Mouse (Mus musculus) heart, postnatal 14 days (tissue): Measurements from ENCODE around the gene Opalin. TPM values are rescaled to one million over a fixed set of nuclear protein-coding genes. Genes with fewer than 3 reads are reported as not detected.
A peak's percentile ranks its signal among the peaks of the same experiment; 100 is the strongest.

Experiments used
- DNase-seq, 2 experiments: peaks; one replicate each; pipeline ENCODE4 v3.0.0; 2021 to 2022
- intact Hi-C: fragments of 180-260 bp; cut with DNase I; formaldehyde crosslinking; loops from one replicate; pipeline ENCODE4 v1.15.1; 2025
- total RNA-seq, 2 experiments: library from RNA; stranded (reverse); gene quantifications; 2 replicates each; pipeline ENCODE4 v1.2.3; 2021

Gene Opalin
- total RNA-seq, 2 experiments from 2014 or later, result not detected

DNA sequence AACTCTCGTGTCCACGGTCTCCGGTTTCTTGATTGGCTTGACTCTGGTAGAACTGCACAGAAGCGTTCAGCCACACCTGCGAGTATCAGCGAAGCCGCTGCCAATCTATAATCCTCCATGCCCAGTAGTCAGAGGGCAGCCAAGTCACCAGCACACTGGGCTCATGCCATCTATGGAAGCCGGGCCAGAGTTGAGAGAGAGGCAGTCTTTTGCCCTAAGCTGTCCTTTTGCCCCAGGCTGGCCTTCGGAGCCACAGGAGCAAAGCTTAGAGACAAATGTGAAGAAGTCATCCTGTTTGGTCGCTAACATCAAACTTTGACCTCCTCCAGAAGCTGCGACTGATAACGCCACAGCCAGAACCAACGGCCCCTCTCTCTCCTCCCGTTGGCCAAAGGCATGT is 6.7 kb upstream of the Opalin start:
- intact Hi-C loops, result no loop called here

GRCm38 (mm10) chr19:41081589-41081988 is 4.7 kb upstream of the Opalin start:
- DNase-seq, result no peak
- intact Hi-C loops, result no loop called here

More for the DNA sequence above, 6.7 kb upstream of the Opalin start:
- no peak for DNase-seq

GRCm38 (mm10) chr19:41073746-41074455 is 3.0 kb downstream of the Opalin start:
- DNase-seq, result no peak
- intact Hi-C loops, result no loop called here

DNA sequence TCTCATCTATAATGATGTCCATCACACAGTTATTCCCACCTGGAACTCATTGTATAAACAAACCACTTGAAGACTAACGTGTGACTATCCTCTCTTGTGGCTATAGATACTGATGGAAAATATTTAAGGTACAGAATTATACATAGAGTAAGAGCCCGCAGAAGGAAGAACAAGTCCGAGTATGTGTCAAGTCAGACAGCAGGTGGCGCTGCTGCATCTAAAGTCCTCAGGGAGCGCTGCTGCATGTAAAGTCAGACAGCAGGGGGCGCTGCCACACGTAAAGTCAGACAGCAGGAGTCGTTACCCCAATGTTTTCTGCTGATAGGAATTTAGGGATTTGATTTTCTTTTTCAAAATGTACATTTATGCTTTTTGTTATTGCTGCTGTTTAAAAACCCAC is 5.4 kb downstream of the Opalin start:
- intact Hi-C loops, result no loop called here
- DNase-seq, result peak; percentile 89 to 92

DNA sequence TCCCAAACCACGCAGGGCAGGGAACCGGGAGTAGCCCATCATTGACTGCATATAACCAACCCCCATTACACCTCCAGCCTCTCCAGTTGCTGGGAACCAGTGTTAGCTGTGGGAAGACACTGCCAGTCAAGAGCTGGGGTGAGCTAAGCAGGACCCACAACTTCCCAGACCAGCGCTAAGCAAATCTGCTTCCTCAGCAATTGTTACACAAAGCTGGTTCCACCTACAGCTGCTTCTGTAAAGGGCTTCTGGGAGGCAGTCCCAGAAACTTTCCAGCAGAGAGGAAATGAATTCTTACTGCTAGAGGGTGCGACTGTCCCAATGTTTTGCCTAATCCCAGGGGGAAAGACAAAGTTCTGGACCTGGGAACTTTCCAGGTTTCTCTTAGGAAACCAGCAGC is 22.2 kb downstream of the Opalin start:
- intact Hi-C loops, result no loop called here

GRCm38 (mm10) chr19:41053530-41053929 is 23.4 kb downstream of the Opalin start:
- intact Hi-C loops, result no loop called here

More for the DNA sequence above, 22.2 kb downstream of the Opalin start:
- DNase-seq, result no peak

GRCm38 (mm10) chr19:41052247-41052646 is 24.7 kb downstream of the Opalin start:
- intact Hi-C loops, result no loop called here
- no peak for DNase-seq

More at GRCm38 (mm10) chr19:41053530-41053929, 23.4 kb downstream of the Opalin start:
- DNase-seq, result peak; percentile 17 to 28

GRCm38 (mm10) chr19:41051714-41052113 is 25.2 kb downstream of the Opalin start:
- DNase-seq, result no peak
- intact Hi-C loops, result no loop called here

GRCm38 (mm10) chr19:41048187-41048559 is 28.7 kb downstream of the Opalin start:
- intact Hi-C loops, result no loop called here
- DNase-seq, result no peak

GRCm38 (mm10) chr19:41047437-41048186 is 29.3 kb downstream of the Opalin start:
- no peak for DNase-seq
- intact Hi-C loops, result no loop called here

DNA sequence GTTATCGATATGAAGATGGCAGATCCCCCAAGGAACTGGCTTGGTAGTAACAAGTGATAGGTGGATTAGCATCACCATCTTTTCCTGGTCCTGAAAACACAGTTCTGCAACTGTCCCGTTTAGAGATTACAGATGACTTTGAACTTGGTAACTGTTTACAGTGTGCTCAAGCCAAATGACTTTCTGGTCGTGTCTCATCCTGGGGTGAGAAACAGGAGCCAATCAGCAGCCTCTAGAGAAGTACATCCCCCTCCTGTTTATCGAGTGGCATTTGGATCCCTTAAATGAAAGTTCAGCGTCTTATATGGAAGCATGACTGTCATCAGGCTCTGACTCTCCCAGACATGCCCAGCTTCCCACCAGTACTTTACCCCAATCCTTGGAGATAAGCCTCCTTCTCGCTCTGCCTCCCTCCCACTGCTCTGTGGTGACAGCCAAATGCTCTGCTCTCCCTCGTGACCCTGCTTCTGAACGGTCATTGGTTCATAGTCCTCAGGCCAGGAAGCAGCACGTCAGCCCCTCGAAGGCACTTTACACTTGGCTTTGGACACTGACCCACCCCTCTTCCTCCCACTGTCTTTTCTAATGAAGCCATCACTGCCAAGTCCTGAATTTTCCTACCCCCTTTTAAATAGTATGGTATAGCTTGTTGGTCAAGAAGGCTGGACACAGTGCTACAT is 31.7 kb downstream of the Opalin start:
- intact Hi-C loops, result no loop called here
- no peak for DNase-seq

DNA sequence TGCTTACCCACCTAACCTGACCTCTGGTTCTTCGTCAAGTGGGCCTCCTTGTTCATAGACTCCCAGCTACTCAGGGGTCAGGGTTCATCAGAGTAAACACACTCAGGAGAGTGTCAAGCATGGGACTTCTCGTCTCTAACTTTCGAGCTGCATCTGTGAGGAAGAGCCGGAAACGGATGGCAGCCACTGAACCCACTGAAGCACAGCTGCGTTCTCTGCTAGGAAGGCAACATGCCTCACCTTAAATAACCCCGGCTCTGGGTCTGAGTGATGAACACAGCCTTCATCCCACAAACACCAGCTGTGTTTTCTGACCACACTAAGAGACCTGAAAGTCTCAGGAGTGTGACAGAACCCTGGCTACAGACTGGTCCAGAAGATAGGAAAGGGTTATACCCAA is 37.8 kb downstream of the Opalin start:
- DNase-seq, result no peak
- intact Hi-C loops, result no loop called here

- intact Hi-C loops, result no loop called here
- DNase-seq, result no peak
Observed at GRCm38 (mm10) chr19:41035809-41036551, 40.9 kb downstream of the Opalin start.

DNA sequence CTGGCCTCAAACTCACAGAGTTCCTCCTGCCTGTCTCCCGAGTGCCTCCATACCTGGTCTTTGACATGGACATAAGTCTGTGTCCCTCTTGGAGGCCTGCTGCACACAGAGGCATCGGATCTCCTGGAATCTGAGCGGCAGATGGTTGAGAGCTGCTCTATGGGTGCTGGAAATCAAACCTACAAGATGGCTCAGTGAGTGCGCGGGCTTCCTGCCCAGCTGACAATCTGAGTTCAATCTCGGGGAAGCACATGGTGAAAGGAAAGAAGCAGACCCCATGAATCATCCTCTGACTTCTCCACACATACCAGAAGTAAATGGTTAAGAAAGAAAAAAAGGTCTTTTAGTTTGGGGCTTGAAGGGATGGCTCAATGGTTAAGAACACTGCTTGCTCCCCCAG is 45.0 kb downstream of the Opalin start:
- intact Hi-C loops, result no loop called here
- no peak for DNase-seq

DNA sequence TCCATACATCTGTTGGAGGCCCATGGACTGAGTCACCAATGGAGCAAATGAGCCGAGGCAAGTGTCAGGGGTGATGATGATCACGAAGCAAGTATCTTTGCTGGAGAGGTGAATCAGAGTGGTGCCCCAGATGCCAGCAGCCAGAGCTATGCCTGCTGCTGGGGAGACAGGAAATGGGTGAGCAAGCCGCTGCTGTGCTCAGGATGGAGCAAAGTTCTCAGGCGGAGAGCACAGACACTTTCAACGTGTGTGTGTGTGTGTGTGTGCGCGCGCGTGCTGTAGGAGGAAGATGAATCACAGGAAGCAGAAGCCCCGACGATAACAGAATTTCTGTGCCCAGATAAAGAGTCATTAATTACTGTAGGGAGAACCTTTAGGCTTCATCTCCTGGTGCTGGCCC is 45.9 kb downstream of the Opalin start:
- DNase-seq, result no peak
- intact Hi-C loops, result no loop called here

GRCm38 (mm10) chr19:41030161-41030560 is 46.8 kb downstream of the Opalin start:
- DNase-seq, result no peak
- intact Hi-C loops, result no loop called here

DNA sequence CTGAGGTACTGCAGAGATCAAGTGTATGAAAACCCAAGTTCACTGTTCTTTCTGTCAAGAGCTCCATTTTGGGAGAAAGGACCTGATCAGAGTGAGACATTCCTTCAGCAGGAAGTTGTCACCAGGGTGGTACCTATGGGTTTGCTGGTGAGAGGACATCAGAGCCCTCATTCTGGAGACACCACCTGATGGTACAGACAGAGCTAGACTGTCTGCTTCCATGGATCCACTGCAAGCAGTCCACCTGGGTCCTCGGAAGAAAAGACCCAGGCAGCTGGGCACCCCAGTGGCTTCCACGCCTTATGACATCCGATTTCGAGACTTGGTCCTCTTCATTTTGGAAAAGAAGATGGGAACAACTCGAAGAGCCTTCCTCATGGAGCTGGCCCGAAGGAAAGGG is 47.7 kb downstream of the Opalin start, which contains the start of gene Dntt:
Gene Dntt (plus strand): TSS at position 57 of the 400 bp plus-strand sequence.
- DNase-seq, result no peak
- intact Hi-C loops, result no loop called here

GRCm38 (mm10) chr19:41027601-41028000 is 49.3 kb downstream of the Opalin start:
- no peak for DNase-seq

GRCm38 (mm10) chr19:41027024-41027423 is 49.9 kb downstream of the Opalin start:
- intact Hi-C loops, result no loop called here
- no peak for DNase-seq

More at GRCm38 (mm10) chr19:41027601-41028000, 49.3 kb downstream of the Opalin start:
- intact Hi-C loops, result no loop called here

GRCm38 (mm10) chr19:41026551-41026950 is 50.4 kb downstream of the Opalin start:
- no peak for DNase-seq
- intact Hi-C loops, result no loop called here

GRCm38 (mm10) chr19:41022244-41022643 is 54.7 kb downstream of the Opalin start:
- no peak for DNase-seq

More at GRCm38 (mm10) chr19:41022244-41022643, 54.7 kb downstream of the Opalin start:
- intact Hi-C loops, result no loop called here
